Mouse (Mus musculus): ENCODE measurements at regions not wholly inside any gene's neighbourhood (a gene's known extent, or its start where the extent isn't known, plus 50 kb on each side); places are given as distances from the start of the nearest gene placed in this dataset.

DNA sequence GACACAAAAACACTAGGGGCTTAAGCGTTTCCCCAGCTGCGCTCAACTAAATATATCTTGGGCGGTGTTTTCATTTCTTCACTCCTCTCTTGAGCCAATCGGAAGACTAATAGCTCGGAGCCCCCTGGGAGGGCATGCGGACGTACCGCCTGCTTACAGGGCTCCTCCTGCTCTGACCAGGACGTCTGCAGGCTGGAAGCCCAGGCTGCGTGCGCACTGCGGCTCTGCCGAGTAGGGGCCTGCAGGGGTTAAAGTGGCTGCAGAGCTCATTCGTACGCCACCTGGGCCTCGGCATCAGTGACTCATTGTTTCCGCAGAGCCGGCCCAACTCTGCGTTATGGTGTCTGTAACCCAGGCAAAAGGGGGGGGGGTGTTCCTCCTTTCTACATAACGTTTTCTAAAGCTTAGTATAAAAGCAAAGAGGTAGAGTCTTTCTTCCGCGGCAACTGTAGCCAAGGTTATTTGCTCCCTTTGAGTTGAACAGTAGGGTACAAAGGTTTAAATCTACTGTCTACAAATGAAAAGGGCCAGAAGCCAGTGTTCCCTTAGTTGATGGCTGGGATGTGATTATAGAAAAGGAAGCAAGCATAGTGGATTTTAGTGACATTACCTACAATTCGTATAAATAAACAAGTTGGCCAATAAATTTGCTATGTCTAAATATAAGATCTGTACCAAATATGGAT is 53.7 kb upstream of the Chd2 start:
- DNase-seq (ENCODE audit: low read depth, low spot score) = peak; percentile 98
- Histone ChIP-seq H3K36me3 (ENCODE audit: control insufficient read depth, insufficient read depth, low read length, poor library complexity, severe bottlenecking) (no peaks in the 10 kb centered on the region), H3K27me3 (ENCODE audit: control insufficient read depth, insufficient read depth, low read length, poor library complexity, severe bottlenecking) (no peaks in the 10 kb centered on the region)

DNA sequence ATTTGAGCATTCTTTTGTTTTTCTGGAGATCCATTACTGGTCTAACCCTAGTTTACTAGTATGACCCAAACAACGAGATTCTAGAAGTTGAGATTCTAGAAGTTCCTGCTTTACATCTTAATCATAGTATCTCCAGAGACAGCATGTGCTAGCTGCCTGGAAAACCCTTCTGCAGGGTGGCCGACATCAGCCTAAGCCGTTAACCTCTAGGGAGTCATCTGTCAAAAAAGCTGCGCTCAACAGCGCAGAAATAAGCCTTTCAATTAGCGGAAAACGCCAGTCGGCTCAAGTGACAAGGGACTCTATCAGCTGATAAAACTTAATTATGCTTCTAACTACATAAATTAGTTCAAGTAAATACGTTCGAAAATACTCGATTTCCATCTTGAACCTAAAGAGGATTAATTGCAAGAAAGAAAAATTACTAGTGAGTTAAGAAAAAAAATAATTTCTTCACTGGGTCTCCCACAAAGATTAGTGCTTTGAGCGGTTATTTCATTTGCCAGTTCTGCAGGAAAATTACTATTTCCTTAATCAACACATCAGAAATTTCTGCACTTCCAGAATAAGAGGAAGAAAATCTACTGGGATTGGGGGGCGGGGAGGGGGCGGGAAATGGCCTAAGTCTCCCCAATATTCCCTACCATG is 53.0 kb upstream of the Chd2 start:
- peak; percentile 78 for DNase-seq (ENCODE audit: low read depth, low spot score)
- Histone ChIP-seq H3K27me3 (ENCODE audit: control insufficient read depth, insufficient read depth, low read length, poor library complexity, severe bottlenecking) (no peaks in the 10 kb centered on the region), H3K36me3 (ENCODE audit: control insufficient read depth, insufficient read depth, low read length, poor library complexity, severe bottlenecking) (no peaks in the 10 kb centered on the region)

DNA sequence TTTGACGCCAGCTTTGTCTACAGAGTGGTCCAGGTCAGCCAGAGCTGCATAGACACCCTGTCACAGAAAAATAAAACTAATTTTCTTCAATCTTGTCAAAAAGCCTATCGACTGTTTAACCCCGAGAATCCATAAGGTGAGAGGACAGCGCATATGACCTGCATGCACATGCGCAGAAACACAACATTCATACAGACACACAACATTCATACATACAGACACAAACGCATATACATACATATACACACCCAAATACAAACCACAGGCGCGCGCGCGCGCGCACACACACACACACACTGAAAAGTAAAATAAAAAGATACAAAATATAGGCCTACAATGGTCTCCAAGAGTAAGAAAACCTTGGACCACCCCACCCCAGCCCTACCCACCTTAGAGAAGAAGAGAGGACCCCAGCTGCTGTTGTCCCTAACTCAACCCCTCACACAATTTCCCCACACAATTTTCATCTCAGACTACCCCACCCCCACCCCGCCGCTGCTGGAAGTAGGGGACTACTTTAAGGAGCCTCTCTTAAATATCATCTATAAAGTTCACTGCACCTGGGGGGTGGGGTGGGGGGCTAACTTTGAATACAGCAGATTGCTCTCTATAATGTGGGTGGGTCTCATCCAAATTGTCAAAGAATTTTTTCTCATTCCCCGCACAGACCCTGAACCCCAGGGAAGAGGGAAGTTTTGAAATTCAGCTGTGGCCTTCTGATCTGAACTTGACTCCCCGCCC is 52.2 kb upstream of the Chd2 start:
- no peaks in the 10 kb centered on the region for H3K36me3 ChIP-seq (ENCODE audit: control insufficient read depth, insufficient read depth, low read length, poor library complexity, severe bottlenecking)
- no peaks in the 10 kb centered on the region for H3K27me3 ChIP-seq (ENCODE audit: control insufficient read depth, insufficient read depth, low read length, poor library complexity, severe bottlenecking)
- DNase-seq (ENCODE audit: low read depth, low spot score) = no peak

DNA sequence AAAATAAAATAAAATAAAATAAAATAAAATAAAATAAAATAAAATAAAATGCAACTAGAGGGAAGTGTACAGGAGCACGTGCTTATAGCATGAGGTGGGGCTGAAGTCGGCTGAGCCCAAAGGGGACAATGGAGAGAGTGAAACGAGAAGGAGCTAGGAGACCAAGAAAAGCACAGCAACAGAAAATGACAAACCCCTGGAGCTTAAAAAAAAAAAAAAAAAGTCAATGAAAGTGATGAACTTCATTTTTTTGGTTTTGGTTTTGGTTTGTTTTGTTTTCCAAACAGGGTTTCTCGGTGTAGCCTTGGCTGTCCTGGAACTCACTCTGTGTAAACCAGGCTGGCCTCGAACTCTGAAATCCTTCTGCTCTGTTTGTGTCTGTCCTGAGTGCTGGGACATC is 51.2 kb upstream of the Chd2 start:
- H3K27me3 ChIP-seq (ENCODE audit: control insufficient read depth, insufficient read depth, low read length, poor library complexity, severe bottlenecking) = no peaks in the 10 kb centered on the region
- peak; percentile 66 for DNase-seq (ENCODE audit: low read depth, low spot score)

More for the DNA sequence above, 51.2 kb upstream of the Chd2 start:
- no peaks in the 10 kb centered on the region for H3K36me3 ChIP-seq (ENCODE audit: control insufficient read depth, insufficient read depth, low read length, poor library complexity, severe bottlenecking)

Data from splenic B cell, adult 2 months (primary cell).